Mouse (Mus musculus) c-Kit-positive CD71-positive TER-119-positive erythroid progenitor cells, embryonic 14.5 days (primary cell): ENCODE results near the gene Vsx2.

Source experiments
- DNase-seq: peaks from one replicate; pipeline ENCODE4 v3.0.0-alpha.2; 2013; ENCODE audit warnings: low spot score

The Vsx2 gene

GRCm38 (mm10) chr12:84572341-84572720, 2.8 kb downstream of the Vsx2 start:
- DNase-seq = no peak

DNA sequence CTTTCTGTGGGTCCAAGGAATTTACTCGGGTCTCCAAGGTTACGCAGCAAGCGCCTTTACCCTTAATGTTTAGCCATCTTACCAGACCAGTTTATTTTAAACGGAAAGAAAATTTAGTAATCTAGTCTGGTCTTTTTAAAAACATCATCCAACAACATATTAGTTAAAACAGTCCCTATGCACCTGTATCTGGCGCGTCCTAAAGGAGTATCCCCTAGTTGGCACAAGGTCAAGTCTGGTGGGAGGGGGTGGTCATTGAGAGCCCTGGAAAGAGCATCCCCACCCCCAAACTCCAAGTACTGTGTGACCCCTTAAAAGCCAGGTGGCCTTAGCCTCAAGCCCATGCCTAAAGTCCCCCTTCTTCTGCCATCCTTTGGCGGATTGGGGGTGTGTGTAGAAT, 3.5 kb downstream of the Vsx2 start:
- DNase-seq = no peak

DNA sequence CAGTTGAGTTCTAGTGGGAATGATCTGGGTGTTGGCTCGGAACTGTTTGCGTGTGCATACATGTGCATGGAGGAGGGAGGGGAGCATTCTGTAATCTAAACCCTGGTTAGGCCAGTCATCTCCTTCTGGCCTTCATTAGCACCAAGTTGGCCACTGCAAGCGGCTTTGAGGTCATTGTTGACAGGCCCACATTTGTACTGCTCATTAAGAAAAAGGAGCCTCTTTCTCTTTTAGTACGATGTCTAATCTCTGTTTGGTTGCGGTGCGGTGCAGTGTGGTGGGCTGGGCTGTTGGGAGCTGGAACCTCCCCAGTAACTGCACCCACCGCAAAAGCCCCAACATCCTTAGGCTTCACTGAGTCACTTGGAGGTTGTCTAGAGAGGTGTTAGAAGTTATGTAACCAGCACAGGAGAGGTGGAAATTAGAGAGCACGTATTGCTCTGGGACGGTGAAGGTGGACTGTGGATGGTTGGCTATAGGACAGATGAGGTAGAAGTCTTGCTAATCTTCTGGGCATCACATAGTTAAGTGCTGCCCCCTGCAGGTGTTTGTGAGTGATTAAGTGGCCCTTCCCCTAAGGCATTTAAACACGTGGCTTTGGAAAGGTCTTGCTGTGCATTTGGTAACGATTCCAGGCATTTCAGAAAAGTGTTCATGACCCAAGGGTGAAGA, 8.3 kb downstream of the Vsx2 start:
- DNase-seq = no peak

DNA sequence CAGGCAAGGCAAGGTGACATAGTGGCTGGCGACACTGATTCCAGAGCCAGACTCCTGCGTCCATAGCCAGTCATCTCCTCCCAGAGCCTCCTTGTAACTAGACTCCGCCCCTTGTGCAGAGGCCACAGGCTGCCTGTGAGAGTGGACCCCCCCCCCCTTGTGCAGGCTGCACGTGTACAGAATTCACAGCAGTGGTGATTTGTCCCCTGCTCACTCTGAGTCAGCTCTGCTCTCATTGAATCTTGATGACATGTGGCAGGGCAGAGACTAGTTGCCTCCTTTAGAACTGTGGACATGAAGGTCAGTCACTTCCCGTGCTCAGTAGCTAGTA, 8.8 kb downstream of the Vsx2 start:
- DNase-seq = no peak

DNA sequence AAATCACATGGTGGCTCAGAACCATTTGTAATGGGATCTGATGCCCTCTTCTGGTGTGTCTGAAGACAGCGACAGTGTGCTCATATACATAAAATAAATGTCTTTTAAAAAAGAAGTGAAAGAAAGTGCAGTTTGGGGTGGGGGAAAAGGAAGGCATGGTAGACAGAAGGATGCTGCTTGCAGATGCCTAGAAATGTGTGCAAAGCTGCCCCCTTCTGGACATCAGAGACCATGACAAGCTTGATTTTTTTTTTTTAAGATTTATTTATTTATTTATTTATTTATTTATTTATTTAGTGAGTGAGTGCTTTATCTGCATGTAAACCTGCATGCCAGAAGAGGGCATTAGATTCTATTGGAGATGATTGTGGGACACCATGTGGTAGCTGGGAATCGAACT, 11.7 kb downstream of the Vsx2 start:
- no peak for DNase-seq

DNA sequence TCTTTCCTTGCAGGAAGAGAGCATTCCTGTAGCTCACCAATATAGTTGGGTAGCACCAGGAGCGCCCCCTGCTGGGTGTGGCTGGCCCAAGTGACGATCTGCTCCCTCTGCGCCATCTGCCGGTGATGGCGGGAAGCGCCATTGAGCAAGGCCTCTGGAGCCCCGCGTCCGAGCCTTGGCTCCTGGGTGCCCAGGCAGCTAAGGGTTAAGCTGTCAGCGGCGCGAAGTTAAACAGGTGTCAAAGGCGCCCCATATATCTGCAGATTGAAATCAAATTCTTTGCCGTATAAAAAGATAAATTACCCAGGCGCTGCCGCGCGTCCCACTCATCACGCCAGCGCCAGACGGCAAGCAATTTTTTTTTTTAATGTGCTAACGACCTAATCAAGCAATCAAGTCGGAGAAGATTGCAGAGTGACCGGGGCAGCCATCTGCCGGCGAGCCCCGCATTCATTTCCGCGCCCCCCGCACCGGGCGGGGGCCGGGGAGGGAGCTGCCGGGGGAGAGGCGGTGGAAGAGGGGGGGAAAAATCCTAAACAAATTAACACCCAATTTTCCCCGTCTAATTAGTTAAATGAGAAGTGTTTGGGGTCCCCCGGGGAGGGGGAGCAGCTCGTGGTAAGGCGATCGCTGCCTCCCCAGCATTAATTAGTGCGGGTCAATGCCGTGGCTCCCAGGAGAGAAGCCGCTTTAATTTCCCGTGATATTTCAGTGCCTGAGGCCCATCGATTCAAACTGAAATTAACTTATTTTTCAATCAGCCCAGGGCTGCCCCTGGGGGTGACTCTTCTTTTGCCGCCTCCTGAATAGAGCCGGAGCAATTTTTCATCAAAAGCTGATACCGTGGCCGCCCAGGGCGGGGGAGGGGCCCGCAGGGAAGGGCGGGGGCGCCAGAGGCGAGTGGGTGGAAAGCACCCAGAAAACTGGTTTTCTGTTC, 20.5 kb downstream of the Vsx2 start:
- DNase-seq = peak; percentile 84

GRCm38 (mm10) chr12:84598324-84598723, 28.8 kb downstream of the Vsx2 start:
- DNase-seq = no peak

DNA sequence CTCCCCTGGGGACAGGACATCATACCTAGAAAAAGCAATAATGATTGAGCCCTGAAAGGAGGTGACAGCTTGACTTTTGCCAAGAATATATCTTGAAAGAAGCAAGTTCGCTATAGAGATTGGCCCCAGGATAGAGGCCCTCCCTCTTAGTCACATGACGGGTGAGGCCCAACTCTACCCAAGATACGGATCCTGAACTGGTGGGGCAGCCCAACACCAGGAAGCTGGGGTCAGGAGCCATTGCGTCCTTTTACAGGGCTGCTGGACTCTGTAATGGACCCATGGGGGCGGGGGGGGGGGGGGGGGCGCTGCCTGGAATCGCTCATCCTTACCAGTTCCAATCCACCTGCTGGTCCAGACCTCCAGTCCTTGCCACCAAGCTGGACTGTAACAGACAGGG, 34.4 kb downstream of the Vsx2 start:
- DNase-seq = no peak

- no peak for DNase-seq
These were observed 36.3 kb downstream of the Vsx2 start for GRCm38 (mm10) chr12:84605860-84606259.

- no peak for DNase-seq
These were observed 42.2 kb downstream of the Vsx2 start for GRCm38 (mm10) chr12:84611718-84612117.

DNA sequence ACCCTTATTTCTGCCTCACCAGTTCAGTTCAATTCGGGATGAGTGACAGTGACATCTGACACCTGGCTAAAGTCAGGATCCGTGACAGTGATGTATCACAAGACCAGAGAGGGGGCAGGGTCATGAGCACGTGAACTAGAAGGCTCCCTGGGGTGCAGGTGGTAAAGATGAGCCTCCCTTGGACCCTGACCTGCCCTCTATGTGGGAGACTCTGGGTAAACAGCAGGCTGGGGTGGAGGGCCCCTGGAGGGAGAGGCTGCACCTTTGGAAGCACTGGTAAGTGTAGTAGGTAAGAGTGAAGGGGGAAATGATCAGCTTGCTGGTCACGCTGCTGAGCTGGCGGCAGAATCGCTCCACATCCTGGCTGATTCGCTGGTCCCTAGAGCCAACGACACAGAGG, 43.0 kb downstream of the Vsx2 start:
- no peak for DNase-seq

DNA sequence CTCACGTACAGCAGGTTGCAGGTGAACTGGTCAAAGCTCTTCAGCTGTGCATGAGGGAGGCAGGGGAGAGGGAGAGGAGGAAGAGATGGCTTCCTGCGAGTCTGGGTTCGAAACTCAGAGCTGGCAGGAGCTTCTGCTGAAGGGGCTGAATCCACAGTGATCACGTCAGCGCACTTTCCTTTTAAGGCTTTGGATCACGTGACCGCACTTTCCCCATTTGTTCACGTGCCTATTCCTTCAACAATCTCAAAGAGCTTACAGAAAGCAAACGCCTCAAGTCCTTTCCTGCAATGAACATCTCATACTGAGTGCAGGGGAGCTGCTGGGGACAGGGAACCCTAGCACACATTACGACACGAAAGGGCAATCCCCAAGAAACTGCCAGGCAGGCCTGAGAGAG, 44.4 kb downstream of the Vsx2 start:
- no peak for DNase-seq

DNA sequence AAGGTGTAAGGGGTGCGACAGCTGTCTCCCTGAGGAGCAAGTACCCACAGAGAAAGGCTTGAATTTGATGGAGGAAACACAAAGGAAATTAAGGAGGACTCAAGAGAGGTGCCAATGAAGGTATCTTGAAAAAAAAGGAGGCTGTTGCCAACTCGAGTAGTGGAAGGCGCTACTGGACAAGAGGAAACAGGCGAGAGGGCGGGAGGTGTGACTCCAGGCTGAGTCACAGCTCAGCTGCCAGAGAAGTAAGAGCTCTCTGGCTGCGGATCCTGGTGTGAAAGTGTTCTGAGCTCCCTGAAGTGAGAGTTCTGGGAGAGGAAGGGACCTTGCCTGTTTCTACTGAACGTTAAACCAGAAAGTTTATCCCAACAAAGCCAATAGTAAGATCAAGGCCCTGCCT, 45.0 kb downstream of the Vsx2 start:
- DNase-seq = no peak

GRCm38 (mm10) chr12:84616977-84617630, 47.5 kb downstream of the Vsx2 start, which contains the start of gene Abcd4:
TSS of gene Abcd4 (minus strand) at chr12:84617413.
- DNase-seq = peak; percentile 87

DNA sequence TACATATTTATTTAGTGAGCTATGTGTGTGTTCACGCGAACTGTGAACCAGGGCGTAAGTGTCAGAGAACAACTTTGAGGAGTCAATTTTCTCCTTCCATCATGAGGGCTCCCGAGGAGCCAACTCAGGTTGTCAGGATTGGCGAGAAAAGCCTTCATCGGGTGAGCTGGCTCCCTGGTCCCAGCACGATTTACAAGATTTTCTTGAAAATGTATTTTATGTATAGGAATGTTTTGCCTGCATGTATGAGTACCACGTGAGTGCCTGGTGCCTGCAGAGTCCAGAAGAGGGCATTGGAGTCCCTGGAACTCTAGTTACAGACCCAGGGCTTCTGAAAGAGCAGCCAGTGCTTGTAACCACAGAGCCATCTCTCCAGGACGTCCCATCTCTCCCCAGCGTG, 48.1 kb downstream of the Vsx2 start:
- DNase-seq = no peak

GRCm38 (mm10) chr12:84620975-84621374, 51.4 kb downstream of the Vsx2 start:
- no peak for DNase-seq

DNA sequence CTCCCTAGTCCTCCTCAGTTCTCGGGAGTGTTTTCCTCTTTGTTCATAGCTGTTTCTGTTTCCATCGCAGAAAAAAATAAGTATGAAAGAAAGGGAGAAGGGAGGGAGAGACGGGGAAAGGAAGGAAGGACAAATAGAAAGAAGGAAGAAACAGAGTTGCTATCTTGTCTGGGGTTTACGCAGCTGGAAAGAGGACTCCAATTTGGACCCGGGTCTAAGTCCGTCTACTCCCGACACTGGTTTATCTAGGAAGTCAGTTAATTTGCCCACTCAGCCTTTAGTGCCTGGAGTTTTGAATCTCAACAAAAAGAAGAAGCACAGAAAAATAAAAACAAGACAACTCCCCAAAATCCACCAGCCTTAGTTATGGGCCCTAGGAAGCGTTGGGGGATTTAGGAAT, 55.0 kb downstream of the Vsx2 start:
- no peak for DNase-seq

- no peak for DNase-seq
These were observed 55.6 kb downstream of the Vsx2 start for GRCm38 (mm10) chr12:84625116-84625515.

GRCm38 (mm10) chr12:84631867-84632266, 62.3 kb downstream of the Vsx2 start:
- DNase-seq = no peak

DNA sequence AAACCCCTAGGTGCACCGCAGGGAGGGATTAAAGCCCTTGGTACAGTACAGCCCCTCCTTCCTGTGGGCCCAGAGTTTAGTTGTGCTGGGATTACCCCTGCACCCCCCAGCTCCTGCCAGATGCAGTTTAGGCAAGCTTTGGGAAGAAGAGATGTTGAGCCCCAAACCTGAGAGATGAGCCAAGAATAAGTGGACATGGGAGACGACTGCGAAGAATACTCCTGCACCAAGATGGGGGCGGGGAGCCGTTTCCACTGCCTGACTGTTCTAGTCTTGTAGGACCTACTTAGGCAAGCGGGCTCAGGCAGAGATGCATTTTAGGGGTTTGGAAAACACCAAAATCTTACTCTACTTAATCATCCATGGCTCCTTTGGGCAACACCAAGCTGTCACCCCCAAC, 70.7 kb downstream of the Vsx2 start:
- no peak for DNase-seq

DNA sequence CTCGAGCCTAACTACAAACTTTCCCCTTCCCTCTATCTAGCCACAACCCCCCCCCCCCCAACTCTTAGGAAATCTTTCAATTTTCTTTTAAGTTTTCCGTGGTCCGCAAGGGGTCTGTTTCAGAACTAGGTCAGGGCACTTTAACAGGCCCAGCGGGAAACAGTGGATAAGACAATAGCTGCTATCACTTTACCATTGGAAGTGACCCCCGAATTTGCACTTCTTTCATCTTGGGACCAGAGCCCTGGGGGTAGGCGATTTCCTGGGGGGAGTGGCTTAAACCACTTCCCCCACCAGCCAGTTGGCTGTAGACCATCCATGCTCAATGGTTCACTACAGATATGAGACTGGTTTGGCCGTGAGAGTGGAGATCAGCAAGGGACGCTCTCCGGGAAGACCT, 71.1 kb downstream of the Vsx2 start, which contains the start of gene Vrtn:
TSS of gene Vrtn (plus strand) at position 366 of the 400 bp plus-strand sequence.
- DNase-seq = no peak
